Mouse (Mus musculus): ENCODE measurements around the gene Mrps10. TPM values are rescaled to one million over a fixed set of nuclear protein-coding genes. Genes with fewer than 3 reads are reported as not detected.

Mrps10 gene
- polyA plus RNA-seq, 2 experiments = 51.3 to 76.0 TPM

DNA sequence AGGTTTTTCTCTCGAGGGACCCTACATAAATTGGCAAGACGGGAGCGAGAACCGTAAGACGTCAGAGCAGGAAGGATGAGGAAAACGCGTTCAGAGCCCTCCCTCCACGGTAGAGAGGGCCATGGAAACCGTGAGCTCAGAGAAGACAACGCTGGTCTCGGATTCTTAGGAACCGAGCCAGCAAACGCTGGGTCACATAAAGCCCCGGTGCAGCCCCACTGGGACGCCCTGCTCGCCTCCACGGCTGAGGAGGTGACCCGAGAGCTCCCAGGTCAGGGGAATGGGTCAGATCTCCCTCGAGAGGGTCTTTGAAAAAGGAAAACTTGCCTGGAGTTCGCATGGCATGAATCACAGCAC lies 378 bp downstream of the Mrps10 start:
- peak overlapping the region; percentile 66 for H3K4me3 ChIP-seq (replicated peaks; ENCODE audit: low read length)
- DNase-seq (ENCODE audit: low spot score) = peak; percentile 23
- peaks cover 20% of the 10 kb centered on the region for H3K36me3 ChIP-seq (ENCODE audit: control insufficient read depth, insufficient read depth, low read length)
- ATAC-seq (ENCODE audit: low FRiP score, low read depth) = peak; percentile 54; the same call in 1 of the 2 replicates
- no peaks in the 10 kb centered on the region for H3K27me3 ChIP-seq (ENCODE audit: control insufficient read depth, insufficient read depth, low read length)
- peak overlapping the region; percentile 30 for H3K27ac ChIP-seq (replicated peaks; ENCODE audit: low read depth, low read length)
- H3K9ac ChIP-seq (ENCODE audit: low read depth, low read length, severe bottlenecking) = peak overlapping the region; percentile 67
- 0 out of 2 replicates have a peak, but pooled peaks have one; percentile 5 for TF ChIP-seq POLR2A (IDR thresholded peaks at IDR 0.05; ENCODE audit: borderline replicate concordance, extremely low read depth, insufficient read depth, insufficient read length)
- 2% methylated on average over 20 of the region's 20 CpGs for WGBS
- H3K9me3 ChIP-seq (ENCODE audit: control insufficient read depth, low read length) = no peaks in the 10 kb centered on the region
- 0 out of 2 replicates have a peak, but pooled peaks cover 4% of the 10 kb centered on the region for H3K4me1 ChIP-seq (ENCODE audit: control insufficient read depth, insufficient read depth, low read length)
- H3K4me2 ChIP-seq (replicated peaks; ENCODE audit: low read depth, low read length, severe bottlenecking) = peak overlapping the region; percentile 69

DNA sequence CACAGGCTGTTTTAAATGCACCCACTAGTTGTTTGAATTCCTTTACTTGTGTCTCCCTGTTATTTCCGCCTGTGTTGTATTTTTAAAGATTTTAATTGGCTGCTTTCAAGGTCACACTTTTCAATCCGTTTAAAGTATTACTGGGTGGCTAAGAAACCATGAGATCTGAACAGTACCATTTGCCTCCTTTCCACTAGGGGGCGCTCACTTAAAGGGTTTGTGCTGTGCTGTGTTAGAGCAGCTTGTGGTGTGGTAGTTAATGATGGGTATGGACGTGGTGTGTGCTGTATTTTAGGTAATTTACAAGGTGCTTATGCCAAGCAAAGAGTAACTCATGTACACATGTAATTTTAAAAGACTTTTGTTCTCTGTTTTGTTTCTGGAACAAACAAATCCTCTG lies 2.8 kb downstream of the Mrps10 start:
- peak; percentile 63 for DNase-seq (ENCODE audit: low spot score)
- no peaks in the 10 kb centered on the region for H3K27me3 ChIP-seq (ENCODE audit: control insufficient read depth, insufficient read depth, low read length)
- no peaks in the 10 kb centered on the region for H3K9me3 ChIP-seq (ENCODE audit: control insufficient read depth, low read length)
- H3K9ac ChIP-seq (ENCODE audit: low read depth, low read length, severe bottlenecking) = no peak overlapping the region
- H3K4me1 ChIP-seq (ENCODE audit: control insufficient read depth, insufficient read depth, low read length) = 0 out of 2 replicates have a peak, but pooled peaks cover 4% of the 10 kb centered on the region
- no peak overlapping the region for H3K4me2 ChIP-seq (replicated peaks; ENCODE audit: low read depth, low read length, severe bottlenecking)
- WGBS = 7% methylated on average over 4 of the region's 4 CpGs
- H3K27ac ChIP-seq (replicated peaks; ENCODE audit: low read depth, low read length) = no peak overlapping the region
- H3K36me3 ChIP-seq (ENCODE audit: control insufficient read depth, insufficient read depth, low read length) = peaks cover 44% of the 10 kb centered on the region
- TF ChIP-seq POLR2A (IDR thresholded peaks at IDR 0.05; ENCODE audit: borderline replicate concordance, extremely low read depth, insufficient read depth, insufficient read length) = no peak
- ATAC-seq (ENCODE audit: low FRiP score, low read depth) = no peak
- no peak overlapping the region for H3K4me3 ChIP-seq (replicated peaks; ENCODE audit: low read length)

DNA sequence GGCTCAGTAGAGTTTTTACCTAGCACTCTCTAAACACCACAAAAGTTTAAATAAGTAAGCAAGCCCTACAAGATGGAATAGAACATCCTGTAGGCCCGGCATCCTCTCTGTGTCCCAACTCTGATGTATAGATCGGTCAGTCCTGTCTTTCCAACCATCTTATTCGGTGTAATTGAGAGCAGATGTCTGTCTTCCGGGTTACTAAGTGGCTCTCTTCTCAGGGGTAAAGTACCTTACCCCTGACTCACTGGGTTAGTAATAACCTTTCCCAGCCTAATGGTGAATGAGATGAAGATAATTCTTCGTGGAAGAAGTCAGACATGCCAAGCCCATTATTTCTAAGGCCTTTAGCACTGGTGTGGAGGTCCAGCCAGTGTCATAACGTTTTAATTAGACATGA lies 5.3 kb downstream of the Mrps10 start:
- Histone ChIP-seq H3K4me3 (replicated peaks; ENCODE audit: low read length) (no peak overlapping the region), H3K4me2 (replicated peaks; ENCODE audit: low read depth, low read length, severe bottlenecking) (no peak overlapping the region), H3K27ac (replicated peaks; ENCODE audit: low read depth, low read length) (no peak overlapping the region), H3K9ac (ENCODE audit: low read depth, low read length, severe bottlenecking) (no peak overlapping the region), H3K27me3 (ENCODE audit: control insufficient read depth, insufficient read depth, low read length) (no peaks in the 10 kb centered on the region), H3K36me3 (ENCODE audit: control insufficient read depth, insufficient read depth, low read length) (peaks cover 65% of the 10 kb centered on the region), H3K9me3 (ENCODE audit: control insufficient read depth, low read length) (no peaks in the 10 kb centered on the region), H3K4me1 (ENCODE audit: control insufficient read depth, insufficient read depth, low read length) (0 out of 2 replicates have a peak, but pooled peaks cover 4% of the 10 kb centered on the region)
- 51% methylated on average over 6 of the region's 6 CpGs for WGBS
- no peak for DNase-seq (ENCODE audit: low spot score)
- TF ChIP-seq POLR2A (IDR thresholded peaks at IDR 0.05; ENCODE audit: borderline replicate concordance, extremely low read depth, insufficient read depth, insufficient read length) = no peak
- no peak for ATAC-seq (ENCODE audit: low FRiP score, low read depth)

DNA sequence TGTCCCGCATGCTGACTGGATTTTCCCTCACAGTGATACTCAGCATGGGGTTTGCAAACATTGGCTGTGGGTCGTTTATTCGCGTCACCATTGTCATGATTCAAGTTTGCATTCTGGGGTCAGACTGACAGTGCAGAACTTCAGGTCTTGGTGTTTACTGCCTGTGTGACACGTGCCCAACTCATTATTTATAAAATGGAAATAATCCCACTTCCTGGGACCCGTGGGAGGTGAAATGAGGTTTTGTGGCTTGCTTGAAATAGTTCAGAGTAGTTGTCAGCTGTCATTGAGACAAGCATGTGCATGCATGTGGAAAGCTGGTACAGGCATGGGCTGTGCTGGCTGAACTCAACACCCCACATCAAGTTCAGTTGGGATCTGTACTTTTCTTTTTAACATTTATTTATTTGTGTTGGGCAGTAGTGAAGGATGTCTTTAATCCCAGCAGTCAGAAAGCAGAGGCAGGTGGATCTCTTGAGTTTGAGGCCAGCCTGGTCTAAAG lies 8.1 kb downstream of the Mrps10 start:
- WGBS = 88% methylated on average over 6 of the region's 6 CpGs
- no peak for DNase-seq (ENCODE audit: low spot score)
- no peak for TF ChIP-seq POLR2A (IDR thresholded peaks at IDR 0.05; ENCODE audit: borderline replicate concordance, extremely low read depth, insufficient read depth, insufficient read length)
- H3K4me1 ChIP-seq (ENCODE audit: control insufficient read depth, insufficient read depth, low read length) = no peaks in the 10 kb centered on the region
- no peak overlapping the region for H3K4me3 ChIP-seq (replicated peaks; ENCODE audit: low read length)
- no peak overlapping the region for H3K4me2 ChIP-seq (replicated peaks; ENCODE audit: low read depth, low read length, severe bottlenecking)
- H3K9me3 ChIP-seq (ENCODE audit: control insufficient read depth, low read length) = no peaks in the 10 kb centered on the region
- H3K27ac ChIP-seq (replicated peaks; ENCODE audit: low read depth, low read length) = no peak overlapping the region
- ATAC-seq (ENCODE audit: low FRiP score, low read depth) = no peak
- H3K27me3 ChIP-seq (ENCODE audit: control insufficient read depth, insufficient read depth, low read length) = no peaks in the 10 kb centered on the region
- H3K9ac ChIP-seq (ENCODE audit: low read depth, low read length, severe bottlenecking) = no peak overlapping the region
- peaks cover 87% of the 10 kb centered on the region for H3K36me3 ChIP-seq (ENCODE audit: control insufficient read depth, insufficient read depth, low read length)

DNA sequence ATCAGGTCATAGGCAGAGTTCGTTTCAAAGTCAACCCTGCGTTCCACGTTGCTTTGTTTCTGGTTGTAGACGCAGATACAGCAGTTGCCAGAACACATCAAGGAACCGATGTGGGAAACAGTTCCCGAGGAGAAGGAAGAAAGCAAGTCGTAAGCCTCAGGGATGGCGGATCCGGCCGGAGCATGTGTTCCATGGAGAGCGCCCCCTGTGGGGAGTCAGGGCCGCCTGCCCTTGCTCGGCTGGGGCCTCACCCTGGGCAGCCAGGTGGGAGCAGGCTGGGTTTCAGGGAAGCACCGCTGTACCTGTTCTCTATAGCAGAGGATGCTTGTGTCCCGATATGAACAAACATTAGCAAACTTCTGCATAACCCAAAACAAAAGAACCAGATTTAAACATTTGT lies 9.4 kb downstream of the Mrps10 start:
- Histone ChIP-seq H3K4me2 (replicated peaks; ENCODE audit: low read depth, low read length, severe bottlenecking) (no peak overlapping the region), H3K27ac (replicated peaks; ENCODE audit: low read depth, low read length) (no peak overlapping the region), H3K4me1 (ENCODE audit: control insufficient read depth, insufficient read depth, low read length) (no peaks in the 10 kb centered on the region), H3K9ac (ENCODE audit: low read depth, low read length, severe bottlenecking) (no peak overlapping the region), H3K4me3 (replicated peaks; ENCODE audit: low read length) (no peak overlapping the region), H3K36me3 (ENCODE audit: control insufficient read depth, insufficient read depth, low read length) (peaks cover 76% of the 10 kb centered on the region), H3K27me3 (ENCODE audit: control insufficient read depth, insufficient read depth, low read length) (no peaks in the 10 kb centered on the region), H3K9me3 (ENCODE audit: control insufficient read depth, low read length) (no peaks in the 10 kb centered on the region)
- ATAC-seq (ENCODE audit: low FRiP score, low read depth) (no peak), DNase-seq (ENCODE audit: low spot score) (no peak)
- no peak for TF ChIP-seq POLR2A (IDR thresholded peaks at IDR 0.05; ENCODE audit: borderline replicate concordance, extremely low read depth, insufficient read depth, insufficient read length)
- WGBS = 81% methylated on average over 15 of the region's 15 CpGs

DNA sequence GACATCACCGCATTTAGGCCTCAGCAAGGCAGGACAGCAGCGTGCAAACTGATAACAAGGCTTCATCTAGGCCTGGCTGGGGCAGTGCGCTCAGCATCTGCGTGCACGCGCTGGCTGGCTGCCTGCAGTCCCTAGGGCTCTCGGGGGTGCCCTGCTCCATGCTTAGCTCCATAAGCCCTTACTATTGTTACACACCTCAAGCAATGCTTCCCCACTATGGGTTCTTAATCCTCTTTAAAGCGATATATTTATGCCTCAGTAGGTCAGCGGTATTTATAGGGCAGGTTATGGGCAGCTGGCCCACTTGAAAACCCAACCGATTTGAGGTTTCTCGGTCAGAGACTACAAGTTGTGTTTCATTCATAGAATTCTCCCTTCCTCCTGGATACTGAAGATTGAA lies 13.2 kb downstream of the Mrps10 start:
- Histone ChIP-seq H3K9me3 (ENCODE audit: control insufficient read depth, low read length) (no peaks in the 10 kb centered on the region), H3K27ac (replicated peaks; ENCODE audit: low read depth, low read length) (no peak overlapping the region), H3K36me3 (ENCODE audit: control insufficient read depth, insufficient read depth, low read length) (peaks cover 39% of the 10 kb centered on the region), H3K27me3 (ENCODE audit: control insufficient read depth, insufficient read depth, low read length) (no peaks in the 10 kb centered on the region), H3K4me2 (replicated peaks; ENCODE audit: low read depth, low read length, severe bottlenecking) (no peak overlapping the region), H3K4me3 (replicated peaks; ENCODE audit: low read length) (no peak overlapping the region), H3K4me1 (ENCODE audit: control insufficient read depth, insufficient read depth, low read length) (no peaks in the 10 kb centered on the region), H3K9ac (ENCODE audit: low read depth, low read length, severe bottlenecking) (no peak overlapping the region)
- DNase-seq (ENCODE audit: low spot score) (no peak), ATAC-seq (ENCODE audit: low FRiP score, low read depth) (no peak)
- 88% methylated on average over 11 of the region's 11 CpGs for WGBS
- no peak for TF ChIP-seq POLR2A (IDR thresholded peaks at IDR 0.05; ENCODE audit: borderline replicate concordance, extremely low read depth, insufficient read depth, insufficient read length)
